Mouse (Mus musculus) heart, postnatal 0 days (tissue): ENCODE results near the gene Sufu. TPM values are rescaled to one million over a fixed set of nuclear protein-coding genes. Genes with fewer than 3 reads are reported as not detected.

ENCODE experiments used
- ATAC-seq: fragments of 200-750 bp; cut with Nextera tagmentation; 2 replicates; pipeline ENCODE4 v1.8.0; 2017; ENCODE audit warnings: low read depth, moderate number of reproducible peaks, moderate library complexity; ENCODE audit not compliant: insufficient read depth
- DNase-seq: peaks from one replicate; pipeline ENCODE4 v3.0.0-alpha.2; 2016; ENCODE audit warnings: low spot score
- H3K27ac ChIP-seq: fragments of 300-500 bp; sonication (generic); 2 replicates; pipeline ENCODE4 v1.5.1; 2014; ENCODE audit warnings: low read depth, mild to moderate bottlenecking
- H3K27me3 ChIP-seq: fragments of 300-500 bp; sonication (generic); 2 replicates; pipeline ENCODE4 v1.6.1; 2014; ENCODE audit warnings: low read length, mixed read lengths; ENCODE audit not compliant: control insufficient read depth, insufficient read depth
- H3K36me3 ChIP-seq: fragments of 300-500 bp; sonication (generic); replicated peaks from 2 replicates; pipeline ENCODE4 v1.6.1; 2014; ENCODE audit warnings: low read length, mixed read lengths; ENCODE audit not compliant: control insufficient read depth, insufficient read depth
- H3K4me1 ChIP-seq: fragments of 300-500 bp; sonication (generic); 2 replicates; pipeline ENCODE4 v1.6.1; 2014; ENCODE audit warnings: antibody characterized with exemption; ENCODE audit not compliant: control insufficient read depth, insufficient read depth
- H3K4me2 ChIP-seq: fragments of 300-500 bp; sonication (generic); 2 replicates; pipeline ENCODE4 v1.6.1; 2014; ENCODE audit warnings: low read depth, mild to moderate bottlenecking, low read length, moderate library complexity
- H3K4me3 ChIP-seq: fragments of 300-500 bp; sonication (generic); 2 replicates; pipeline ENCODE4 v1.5.1; 2014; ENCODE audit warnings: low read depth, low read length
- H3K9ac ChIP-seq: fragments of 300-500 bp; sonication (generic); replicated peaks from 2 replicates; pipeline ENCODE4 v1.6.1; 2014; ENCODE audit warnings: low read depth, low read length, mixed read lengths
- H3K9me3 ChIP-seq: fragments of 300-500 bp; sonication (generic); replicated peaks from 2 replicates; pipeline ENCODE4 v1.6.1; 2016; ENCODE audit warnings: low read length; ENCODE audit not compliant: control insufficient read depth
- CTCF ChIP-seq: IDR thresholded peaks from 2 replicates; pipeline ENCODE4 v1.5.1; 2016; ENCODE audit warnings: antibody characterized with exemption, control low read depth, low read depth
- EP300 ChIP-seq: IDR thresholded peaks from 2 replicates; pipeline ENCODE4 v1.6.1; 2016; ENCODE audit warnings: antibody characterized with exemption, low read depth
- WGBS: fragments of 180-500 bp; shearing (Covaris S2); extraction: QIAGEN DNeasy Blood & Tissue Kit; methylation state at CpG from one replicate; pipeline ENCODE4 v1.1.7; 2014; 5-methylcytosine and 5-hydroxymethylcytosine counted together
- polyA plus RNA-seq: library from polyadenylated mRNA; unstranded; fragments of >200 nt; fragmentation: Nextera tagmentation; extraction: Ambion mirVana; gene quantifications from 2 replicates; pipeline ENCODE4 v1.2.1, GENCODE M21; 2015
- total RNA-seq: library from RNA; depleted of rRNA; stranded (reverse); fragments of >200 nt; gene quantifications from 2 replicates; pipeline ENCODE4 v1.2.3, GENCODE M21; 2014; ENCODE audit warnings: low replicate concordance

The Sufu gene
- total and polyA plus RNA-seq, 2 experiments from 2014 or later = 9.2 to 11.0 TPM

- under 1% methylated on average over 20 of the region's 20 CpGs for WGBS
- H3K27ac ChIP-seq = peak overlapping the region; percentile 94
- H3K4me3 ChIP-seq = peak overlapping the region; percentile 35
- ATAC-seq (peak; percentile 80), DNase-seq (peak; percentile 91)
- TF ChIP-seq CTCF (peak; percentile 38), EP300 (peak; percentile 69; the same call in 1 of the 2 replicates)
- H3K9me3 ChIP-seq = no peaks in the 10 kb centered on the region
- no peaks in the 10 kb centered on the region for H3K36me3 ChIP-seq
- H3K4me2 ChIP-seq = peak overlapping the region; percentile 70
- no peaks in the 10 kb centered on the region for H3K27me3 ChIP-seq
- peak overlapping the region; percentile 61 for H3K9ac ChIP-seq
- peaks cover 72% of the 10 kb centered on the region for H3K4me1 ChIP-seq
Measured at GRCm38 (mm10) chr19:46528529-46529213, 132.0 kb downstream of the Sufu start.

DNA sequence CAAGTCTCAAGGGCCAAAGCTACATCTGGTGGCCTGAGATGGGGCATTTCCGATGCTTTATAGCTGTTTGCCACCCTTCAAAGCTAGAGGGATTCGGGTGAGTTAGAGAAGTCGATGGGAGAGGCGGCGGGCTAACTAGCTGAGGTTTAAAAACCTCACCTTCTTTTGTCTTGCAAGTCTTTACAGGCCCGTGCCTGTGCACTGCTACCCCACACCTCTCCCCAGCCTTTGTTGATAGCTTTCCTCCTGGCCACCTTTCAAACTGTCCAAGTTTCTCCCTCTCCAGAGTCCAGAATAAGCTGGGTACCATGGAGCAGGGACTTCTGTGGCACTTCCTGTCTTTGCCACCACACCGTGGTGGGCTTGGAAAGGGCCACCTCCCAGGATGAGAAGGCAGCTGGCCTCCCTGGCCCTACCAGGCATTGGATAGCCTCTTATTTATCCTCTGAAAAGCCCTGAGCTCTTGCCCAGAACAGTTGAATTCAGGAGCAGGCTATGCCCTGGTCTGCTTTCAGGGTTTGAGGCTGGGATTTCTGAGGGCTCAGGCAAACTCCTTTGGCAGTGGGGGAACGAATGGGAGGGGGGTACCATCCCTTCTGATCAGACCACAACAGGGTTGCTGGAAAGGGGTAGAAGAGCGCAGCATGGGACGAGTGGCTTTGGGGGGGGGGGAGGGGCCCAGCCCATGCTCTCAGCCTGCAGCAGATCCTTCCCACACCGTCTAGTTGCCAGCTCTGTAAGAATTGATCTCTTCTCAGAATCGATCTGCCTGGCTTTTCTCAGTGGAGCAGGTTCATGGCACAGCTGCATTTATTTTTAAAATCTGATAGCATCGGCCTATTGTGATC is 133.1 kb downstream of the Sufu start:
- Histone ChIP-seq H3K27ac (peak overlapping the region; percentile 94), H3K36me3 (no peaks in the 10 kb centered on the region), H3K27me3 (no peaks in the 10 kb centered on the region), H3K4me2 (peak overlapping the region; percentile 70), H3K4me3 (no peak overlapping the region), H3K9ac (peak overlapping the region; percentile 61), H3K9me3 (no peaks in the 10 kb centered on the region), H3K4me1 (peaks cover 60% of the 10 kb centered on the region)
- no peak for ATAC-seq
- DNase-seq = no peak
- WGBS = 29% methylated on average over 13 of the region's 13 CpGs
- TF ChIP-seq EP300 (no peak), CTCF (no peak)

DNA sequence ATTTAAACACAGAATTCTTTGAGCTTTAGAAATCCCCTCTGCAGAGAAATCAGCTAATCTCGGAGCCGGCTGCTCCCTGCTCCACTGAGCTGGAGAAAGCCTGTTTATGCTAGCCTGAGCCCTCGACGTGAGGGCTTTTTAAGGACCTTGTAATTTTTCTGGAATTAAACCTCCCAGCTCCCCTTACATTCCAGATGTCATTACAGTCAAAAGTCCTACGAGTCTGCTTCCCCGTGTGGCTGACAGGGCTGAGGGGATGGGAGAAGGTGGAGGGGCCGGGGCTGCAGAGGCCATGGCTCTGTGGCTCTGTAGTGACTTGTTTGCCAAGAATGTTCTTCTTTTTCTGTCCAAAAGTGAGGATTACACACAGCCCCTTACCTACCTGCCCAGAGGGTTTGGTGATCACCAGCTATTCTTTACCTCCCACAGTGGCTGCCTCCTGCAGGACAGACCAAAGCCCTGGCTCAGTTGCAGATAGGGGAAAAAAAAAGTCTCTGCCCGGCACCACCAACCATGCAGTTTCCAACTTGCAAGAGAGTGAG is 133.8 kb downstream of the Sufu start:
- ATAC-seq = no peak
- Histone ChIP-seq H3K27ac (peak overlapping the region; percentile 94), H3K4me3 (no peak overlapping the region), H3K4me2 (peak overlapping the region; percentile 14; the same call in 1 of the 2 replicates), H3K9me3 (no peaks in the 10 kb centered on the region), H3K4me1 (peaks cover 55% of the 10 kb centered on the region), H3K9ac (peak overlapping the region; percentile 32; the same call in 1 of the 2 replicates), H3K27me3 (no peaks in the 10 kb centered on the region), H3K36me3 (no peaks in the 10 kb centered on the region)
- WGBS = 27% methylated on average over 8 of the region's 8 CpGs
- TF ChIP-seq EP300 (no peak), CTCF (no peak)
- DNase-seq = no peak

DNA sequence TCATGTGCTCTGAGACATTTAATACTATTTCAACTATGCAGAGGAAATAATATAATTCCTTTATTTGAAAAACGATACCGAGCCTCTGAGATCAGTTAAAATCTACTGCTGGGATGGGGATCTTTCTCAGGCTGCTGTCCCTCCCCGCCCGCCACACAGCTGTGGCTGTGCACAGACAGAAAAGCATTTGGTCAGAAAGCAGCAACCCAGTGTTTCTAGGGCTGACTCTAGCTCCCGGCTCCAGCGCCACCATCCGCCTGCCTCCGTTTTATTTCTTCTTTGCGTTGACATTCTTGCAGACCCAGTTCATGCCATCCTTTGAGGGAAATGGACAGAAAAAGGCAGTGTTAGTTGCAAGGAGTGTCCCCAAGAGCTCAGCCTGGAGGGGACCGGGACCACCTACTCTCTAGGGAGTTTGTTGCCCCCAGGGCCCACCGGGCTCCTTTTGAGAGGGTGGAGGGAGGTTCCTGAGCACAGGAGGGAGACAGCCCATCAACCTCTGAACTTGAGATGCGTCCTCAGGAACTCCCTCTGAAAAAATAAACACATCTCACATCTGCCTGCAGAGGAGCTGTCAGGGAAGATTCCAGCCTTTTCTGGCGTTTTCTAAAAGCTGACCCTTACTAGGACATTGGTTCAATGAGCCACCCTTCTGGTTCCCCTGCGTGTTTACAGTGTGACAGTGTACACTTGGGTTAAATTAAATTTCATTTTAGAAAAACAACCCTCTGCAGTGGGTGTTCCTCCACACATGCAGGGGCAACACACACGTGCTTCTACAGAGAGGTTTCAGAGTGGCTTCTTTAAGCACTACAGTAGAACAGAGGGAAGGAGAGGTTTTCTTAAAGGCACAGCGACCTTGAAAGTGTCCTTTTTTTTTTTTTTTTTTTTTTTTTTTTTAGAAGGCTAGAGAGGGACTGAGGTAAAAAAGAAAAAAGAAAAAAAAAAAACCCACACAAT is 134.7 kb downstream of the Sufu start:
- H3K4me3 ChIP-seq = no peak overlapping the region
- ATAC-seq (no peak; the same call in 1 of the 2 replicates), DNase-seq (no peak)
- WGBS = 19% methylated on average over 16 of the region's 16 CpGs
- H3K4me2 ChIP-seq = peak overlapping the region; percentile 30; the same call in 1 of the 2 replicates
- peak overlapping the region; percentile 94 for H3K27ac ChIP-seq
- H3K9me3 ChIP-seq = no peaks in the 10 kb centered on the region
- TF ChIP-seq EP300 (no peak; the same call in 1 of the 2 replicates), CTCF (peak; percentile 29; the same call in 1 of the 2 replicates)
- H3K4me1 ChIP-seq = peaks cover 46% of the 10 kb centered on the region
- H3K36me3 ChIP-seq = no peaks in the 10 kb centered on the region
- H3K9ac ChIP-seq = peak overlapping the region; percentile 35; the same call in 1 of the 2 replicates
- no peaks in the 10 kb centered on the region for H3K27me3 ChIP-seq
